Mouse (Mus musculus) frontal cortex, postnatal 14 days (tissue): ENCODE results near the gene Gdpd1.
A peak's percentile ranks its signal among the peaks of the same experiment; 100 is the strongest.
"Not testable (repeated sequence)": the region's sequence is repeated elsewhere in the genome, so short reads cannot be mapped to it uniquely, and the experiment has no call there.

Experiments
- DNase-seq, 2 experiments: peaks; one replicate each; pipeline ENCODE4 v3.0.0; 2022; ENCODE audit warnings: low spot score in 2 of 2

Gene Gdpd1

GRCm38 (mm10) chr11:87026096-87026875 lies 47.6 kb downstream of the Gdpd1 start:
- no peak for DNase-seq

GRCm38 (mm10) chr11:87025351-87025750 lies 48.5 kb downstream of the Gdpd1 start:
- no peak for DNase-seq

- DNase-seq = not testable (repeated sequence)
These were observed 50.6 kb downstream of the Gdpd1 start for GRCm38 (mm10) chr11:87023240-87023639.

GRCm38 (mm10) chr11:87022765-87023164 lies 51.1 kb downstream of the Gdpd1 start:
- no peak for DNase-seq

GRCm38 (mm10) chr11:87021551-87021950 lies 52.3 kb downstream of the Gdpd1 start:
- no peak for DNase-seq

GRCm38 (mm10) chr11:87020449-87020848 lies 53.4 kb downstream of the Gdpd1 start:
- no peak for DNase-seq

- DNase-seq = no peak
These were observed 54.4 kb downstream of the Gdpd1 start for GRCm38 (mm10) chr11:87019431-87019830.

GRCm38 (mm10) chr11:87018081-87018480 lies 55.8 kb downstream of the Gdpd1 start:
- no peak for DNase-seq

GRCm38 (mm10) chr11:87015691-87016090 lies 58.2 kb downstream of the Gdpd1 start:
- no peak for DNase-seq

GRCm38 (mm10) chr11:87010476-87010875 lies 63.4 kb downstream of the Gdpd1 start:
- peak in 1 of 2 experiments; percentile 58 for DNase-seq

- no peak for DNase-seq
These were observed 66.5 kb downstream of the Gdpd1 start for GRCm38 (mm10) chr11:87007371-87007770.

GRCm38 (mm10) chr11:87004960-87005755 lies 68.7 kb downstream of the Gdpd1 start:
- no peak for DNase-seq

GRCm38 (mm10) chr11:87002078-87002829 lies 71.6 kb downstream of the Gdpd1 start:
- no peak for DNase-seq

- no peak for DNase-seq
These were observed 72.6 kb downstream of the Gdpd1 start for GRCm38 (mm10) chr11:87001217-87001616.

GRCm38 (mm10) chr11:86996266-86996665 lies 77.6 kb downstream of the Gdpd1 start:
- no peak for DNase-seq

- peak; percentile 44 to 56 for DNase-seq
These were observed 78.1 kb downstream of the Gdpd1 start for GRCm38 (mm10) chr11:86995625-86996221.

GRCm38 (mm10) chr11:86994791-86995624 lies 78.9 kb downstream of the Gdpd1 start:
- no peak for DNase-seq

GRCm38 (mm10) chr11:86994330-86994729 lies 79.5 kb downstream of the Gdpd1 start:
- no peak for DNase-seq

- peak; percentile 95 to 98 for DNase-seq
These were observed 80.5 kb downstream of the Gdpd1 start, which contains the start of gene Ypel2 for GRCm38 (mm10) chr11:86993041-86994037. Ypel2 (minus strand) TSS chr11:86993707.
